Mouse (Mus musculus) heart, postnatal 4 days (tissue): ENCODE measurements around the gene Aunip. TPM values are rescaled to one million over a fixed set of nuclear protein-coding genes. Genes with fewer than 3 reads are reported as not detected.

Experiments
- DNase-seq: peaks from one replicate; pipeline ENCODE4 v3.0.0; 2021
- total RNA-seq, 2 experiments: library from RNA; stranded (reverse); gene quantifications; 2 replicates each; pipeline ENCODE4 v1.2.3; 2021

Aunip gene
- total RNA-seq = 1 to 10 TPM; 2.9 to 3.6 TPM

DNA sequence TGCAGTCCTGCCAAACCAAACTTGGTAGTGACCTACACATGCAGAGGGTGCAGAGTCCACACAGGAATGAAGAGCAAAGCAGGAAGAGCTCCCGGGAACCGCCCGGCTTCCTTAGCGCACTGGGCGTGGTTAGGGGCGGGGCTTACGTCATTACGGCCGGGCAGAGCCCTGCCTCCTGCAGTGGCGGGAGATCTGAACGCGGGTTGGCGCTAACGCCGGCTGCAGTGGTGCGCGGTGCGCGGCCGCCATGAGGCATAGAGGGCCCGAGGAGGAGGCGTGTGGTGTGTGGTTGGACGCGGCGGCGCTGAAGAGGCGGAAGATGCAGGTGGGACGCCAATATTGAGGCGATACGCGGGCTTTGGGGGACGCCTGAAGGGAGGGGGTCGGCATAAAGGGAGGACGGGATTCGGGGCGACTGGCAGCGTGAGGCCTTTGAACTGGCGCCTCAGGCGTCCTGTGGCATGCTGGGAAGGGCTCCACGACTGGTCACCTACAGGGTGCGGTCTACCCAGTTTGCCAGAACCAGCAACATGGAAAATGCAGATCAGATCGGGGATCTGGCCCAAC is at the start of gene Aunip:
Gene Aunip, plus strand, starts transcription at position 155 of the 567 bp plus-strand sequence.
- DNase-seq = peak; percentile 95

DNA sequence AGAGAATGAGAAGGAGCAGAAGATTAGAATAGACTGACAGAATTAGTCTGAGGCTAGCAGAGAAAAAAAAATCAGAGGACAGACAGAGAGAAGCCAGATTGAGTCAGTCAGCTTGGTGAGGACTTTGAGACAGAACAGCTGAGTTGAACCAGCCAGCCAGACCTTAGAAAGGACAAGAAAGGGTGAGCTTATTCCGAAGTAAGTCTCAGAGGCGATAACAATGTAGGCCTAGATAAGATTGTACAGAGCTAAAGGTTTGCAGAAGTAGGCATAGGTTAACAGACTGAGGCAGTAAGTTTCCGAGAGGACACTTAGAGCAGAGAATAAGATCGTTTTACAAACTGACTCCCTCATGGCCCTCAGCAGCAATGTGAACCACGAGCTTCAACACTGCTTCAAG is 49.5 kb upstream of the Aunip start:
- DNase-seq = no peak

DNA sequence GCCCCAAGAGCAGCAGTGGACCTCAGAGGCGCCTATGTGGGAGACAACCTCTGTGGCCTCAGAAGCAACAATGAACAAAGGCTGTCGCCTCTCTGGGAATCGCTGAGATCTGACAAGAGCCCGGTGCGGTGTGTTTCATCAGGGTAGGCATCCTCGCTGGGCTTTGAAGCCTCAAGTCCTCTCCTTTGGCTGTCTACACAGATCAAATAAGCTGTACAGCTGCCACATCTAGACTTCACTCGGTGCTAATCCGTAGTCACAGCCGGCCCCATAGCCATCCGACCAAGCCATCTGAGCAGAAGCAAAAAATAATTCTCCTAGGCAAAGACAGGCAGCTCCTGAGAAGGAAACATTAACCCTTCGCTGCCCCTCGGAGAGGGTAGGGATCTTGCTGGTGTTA is 45.0 kb upstream of the Aunip start:
- DNase-seq = no peak

GRCm38 (mm10) chr4:134466381-134467262 is 44.2 kb upstream of the Aunip start:
- DNase-seq = no peak

- DNase-seq = peak; percentile 32
These were observed 43.2 kb upstream of the Aunip start for GRCm38 (mm10) chr4:134467435-134468214.

DNA sequence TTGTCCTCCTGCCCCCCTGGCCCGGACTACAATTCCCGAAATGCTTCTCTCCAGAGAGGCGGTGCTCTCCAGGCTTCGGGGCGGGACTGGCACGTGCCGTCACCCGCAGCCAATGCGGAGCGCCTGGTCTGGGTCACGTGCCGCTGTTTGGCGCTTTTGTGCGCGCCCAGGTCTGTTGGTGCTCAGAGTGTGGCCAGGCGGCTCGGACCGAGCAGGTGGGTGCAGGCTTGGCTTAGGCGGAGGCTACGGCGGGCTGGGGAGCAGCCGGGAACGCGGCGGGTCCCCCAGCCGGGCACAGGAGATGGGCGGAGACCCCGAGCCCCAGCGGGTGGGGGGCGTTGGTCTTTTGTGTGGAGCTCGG is 42.6 kb upstream of the Aunip start, which contains the start of gene Stmn1:
Gene Stmn1, plus strand, starts transcription at position 106 of the 361 bp plus-strand sequence.
- DNase-seq = peak; percentile 95

DNA sequence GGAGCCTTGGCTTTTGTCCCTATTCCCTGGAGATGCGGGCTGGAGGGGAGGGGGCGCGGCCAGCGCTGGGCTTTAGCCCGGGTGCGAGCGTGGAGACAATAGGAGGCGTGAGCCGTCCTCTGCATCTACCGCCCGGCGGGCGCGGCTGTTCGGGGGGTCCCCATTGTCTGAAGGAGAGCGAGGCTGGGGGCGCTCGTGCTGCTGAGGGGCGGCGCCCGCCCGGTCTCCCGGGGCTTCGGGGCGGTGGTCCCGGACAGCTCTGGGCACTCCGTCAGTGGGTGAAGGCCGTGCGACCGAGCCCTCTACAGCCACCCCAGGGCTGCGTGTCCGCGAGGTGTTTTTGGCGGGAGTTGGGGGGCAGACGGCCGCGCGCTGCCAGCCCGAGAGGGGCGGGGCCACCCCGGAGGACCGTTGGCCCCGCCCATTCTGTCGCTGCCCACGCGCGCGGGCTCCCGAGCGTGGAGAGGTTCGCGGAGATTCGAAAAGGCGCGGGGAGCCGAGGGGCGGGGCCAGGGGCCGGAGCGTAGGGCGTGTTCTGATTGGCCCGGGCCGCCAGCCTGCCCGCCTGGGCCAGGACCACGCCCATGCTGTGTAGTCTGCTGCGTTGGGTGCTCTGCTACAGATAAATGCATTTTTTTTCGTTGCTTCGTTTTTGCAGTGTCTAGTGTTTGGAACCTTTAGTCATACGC is 42.1 kb upstream of the Aunip start:
- DNase-seq = peak; percentile 96

GRCm38 (mm10) chr4:134469341-134469796 is 41.4 kb upstream of the Aunip start:
- no peak for DNase-seq

DNA sequence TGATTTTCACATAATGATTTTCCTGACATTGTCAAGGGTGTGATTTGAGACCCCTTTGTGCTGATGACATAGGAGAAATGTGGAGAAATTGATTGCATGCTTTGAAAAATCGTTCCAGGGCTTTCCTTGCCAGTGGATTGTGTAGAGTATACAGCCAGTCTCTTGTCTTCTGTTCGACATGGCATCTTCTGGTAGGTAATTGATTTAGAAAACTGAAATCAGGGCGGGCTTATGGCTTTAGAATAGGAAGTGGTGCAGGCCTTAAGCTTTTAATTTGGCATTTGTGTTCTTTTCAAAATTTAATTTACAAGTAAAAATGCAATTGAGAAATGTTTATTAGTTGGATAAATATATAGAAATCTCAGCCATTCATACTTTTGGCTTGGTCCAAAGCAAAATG is 40.8 kb upstream of the Aunip start:
- no peak for DNase-seq

DNA sequence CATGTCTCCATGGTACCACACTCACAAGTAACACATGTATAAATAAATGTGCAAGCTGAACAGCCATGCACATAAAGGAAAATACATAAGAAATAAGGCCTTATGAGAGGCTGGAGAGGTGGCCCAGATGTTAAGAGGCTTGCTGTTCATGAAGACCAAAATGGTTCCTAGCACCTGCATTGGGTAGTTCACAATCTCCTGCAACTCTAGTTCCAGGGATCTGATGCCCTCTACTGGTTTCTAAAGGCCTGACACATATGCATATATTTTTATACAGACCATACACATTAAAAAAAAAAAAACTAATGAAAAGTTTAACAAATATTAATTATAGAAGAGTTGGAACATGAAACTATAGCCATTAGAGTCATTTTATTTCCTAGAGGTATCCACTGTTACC is 39.3 kb upstream of the Aunip start:
- no peak for DNase-seq

DNA sequence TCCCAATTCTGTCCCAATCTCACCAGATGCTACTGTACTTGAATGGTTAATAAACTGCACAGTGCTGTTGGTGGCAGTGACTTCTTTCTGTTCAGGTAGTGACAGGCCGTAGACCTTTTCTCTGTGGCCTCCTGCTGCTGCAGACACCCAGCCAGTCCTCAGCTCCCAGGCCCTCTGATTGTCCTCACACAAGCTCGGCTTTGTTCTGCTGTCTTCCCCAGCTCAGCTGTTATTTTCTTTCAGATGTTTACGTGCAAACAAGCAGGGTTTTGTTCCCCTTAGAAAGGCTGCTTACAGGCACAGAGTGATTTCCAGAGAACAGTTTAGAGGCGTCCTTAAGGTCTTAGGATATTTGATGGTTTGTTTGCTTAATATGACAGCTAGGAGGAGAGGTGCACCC is 37.0 kb upstream of the Aunip start:
- DNase-seq = no peak

- no peak for DNase-seq
These were observed 36.6 kb upstream of the Aunip start for GRCm38 (mm10) chr4:134474240-134474639.

- DNase-seq = no peak
These were observed 33.9 kb upstream of the Aunip start for GRCm38 (mm10) chr4:134476899-134477298.

GRCm38 (mm10) chr4:134478031-134478430 is 32.8 kb upstream of the Aunip start:
- peak; percentile 97 for DNase-seq

GRCm38 (mm10) chr4:134479839-134480238 is 31.0 kb upstream of the Aunip start:
- DNase-seq = no peak

GRCm38 (mm10) chr4:134480864-134481263 is 29.9 kb upstream of the Aunip start:
- DNase-seq = peak; percentile 83

- DNase-seq = no peak
These were observed 29.5 kb upstream of the Aunip start for GRCm38 (mm10) chr4:134481270-134481669.

- DNase-seq = no peak
These were observed 28.4 kb upstream of the Aunip start for GRCm38 (mm10) chr4:134482442-134482841.

DNA sequence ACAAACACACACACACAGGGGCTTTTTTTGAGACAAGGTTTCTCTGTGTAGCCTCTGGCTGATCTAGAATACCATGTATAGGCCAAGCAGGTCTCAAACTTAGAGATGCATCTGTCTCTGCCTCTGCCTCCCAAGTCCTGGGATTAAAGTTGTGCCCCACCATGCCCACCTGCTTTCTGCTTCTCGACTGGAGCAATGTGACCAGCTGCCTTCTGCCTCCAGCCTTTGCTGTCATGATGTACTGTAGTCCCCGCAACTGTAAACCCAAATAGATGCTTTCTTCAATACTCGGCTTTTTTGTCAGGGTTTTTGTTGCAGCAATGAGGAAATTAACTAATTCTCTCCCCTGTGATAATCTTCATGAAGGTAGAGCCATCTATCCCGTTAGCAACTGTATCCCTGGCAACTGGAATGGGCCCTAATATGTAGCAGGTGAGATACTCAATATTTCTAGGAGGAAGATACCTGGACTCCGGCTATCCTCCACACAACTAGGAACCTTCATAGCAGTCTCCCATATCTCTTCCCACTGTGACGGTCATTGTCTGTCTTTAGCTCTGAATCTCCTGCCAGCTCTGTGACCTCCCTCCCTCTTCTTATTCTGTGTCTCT is 27.6 kb upstream of the Aunip start:
- no peak for DNase-seq

DNA sequence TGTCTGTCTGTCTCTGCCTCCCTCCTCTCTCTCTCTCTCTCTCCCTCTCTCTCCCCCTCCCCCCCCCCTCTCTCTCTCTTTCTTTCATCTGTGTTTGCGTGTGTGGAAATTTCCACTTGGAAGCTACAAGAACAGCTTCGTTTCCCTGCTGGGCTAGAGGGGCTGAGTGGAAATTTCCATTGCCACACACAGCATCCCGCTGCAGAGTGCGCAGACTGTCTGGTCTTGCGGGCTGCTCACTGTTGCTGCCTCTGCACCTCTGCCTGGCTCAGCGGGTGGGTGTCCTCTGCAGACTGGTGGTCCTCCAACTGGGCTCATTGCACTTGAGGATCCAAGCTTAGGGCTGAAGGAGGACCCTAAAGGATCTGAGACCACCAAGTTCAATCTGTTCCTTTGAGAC is 27.1 kb upstream of the Aunip start:
- DNase-seq = no peak

DNA sequence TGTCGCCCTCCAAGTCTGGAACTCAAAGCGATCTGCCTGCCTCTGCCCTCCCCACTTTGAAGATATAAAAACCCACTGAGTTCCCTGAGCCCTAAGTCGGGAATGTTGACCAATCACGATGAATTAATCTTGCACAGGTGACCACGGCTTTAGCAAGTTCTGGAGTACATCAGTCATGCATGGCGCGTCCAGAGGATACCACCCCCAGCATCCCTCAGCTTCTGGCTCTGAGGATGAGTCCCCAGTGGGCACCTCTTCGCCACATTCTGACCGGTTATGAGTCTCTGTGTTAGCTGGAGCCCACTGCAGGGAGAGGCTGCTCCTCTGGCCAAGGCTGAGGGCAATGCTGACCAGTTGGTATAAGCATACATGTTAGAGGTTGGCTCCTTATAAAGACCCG is 26.6 kb upstream of the Aunip start:
- no peak for DNase-seq
